Mouse (Mus musculus): ENCODE results near the gene Cd3g. TPM values are rescaled to one million over a fixed set of nuclear protein-coding genes. Genes with fewer than 3 reads are reported as not detected.

Gene Cd3g
- polyA plus RNA-seq, 1 experiment from 2014 or later = 0.25 TPM

DNA sequence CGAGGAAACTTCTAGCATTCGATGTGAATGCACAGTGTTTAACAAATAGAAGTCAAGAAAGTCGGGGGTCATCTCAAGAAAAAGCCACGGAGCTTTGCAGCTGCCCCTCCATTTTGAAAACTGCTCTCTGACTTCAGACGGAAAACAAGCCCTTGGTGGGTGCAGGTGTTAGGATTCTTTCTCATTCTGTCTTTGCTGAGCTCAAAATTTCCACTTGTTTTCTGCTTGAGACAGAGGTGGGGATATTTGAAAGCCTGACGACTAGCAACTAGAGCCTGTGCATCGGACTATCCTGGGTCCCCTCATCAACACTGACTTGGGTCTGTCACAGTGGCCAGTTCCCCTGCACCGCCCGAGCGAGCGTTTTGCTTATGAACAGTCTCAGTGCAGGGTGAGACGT, 27.2 kb upstream of the Cd3g start:
- H3K27me3 ChIP-seq (replicated peaks) = no peaks in the 10 kb centered on the region
- no peak overlapping the region for H3K9ac ChIP-seq
- H3K4me2 ChIP-seq (replicated peaks) = no peak overlapping the region
- 79% methylated on average over 12 of the region's 12 CpGs for WGBS
- no peaks in the 10 kb centered on the region for H3K4me1 ChIP-seq
- H3K4me3 ChIP-seq = no peak overlapping the region
- H3K27ac ChIP-seq = no peak overlapping the region
- no peaks in the 10 kb centered on the region for H3K36me3 ChIP-seq
- no peak for ATAC-seq (ENCODE audit: low FRiP score, low read depth)
- no peaks in the 10 kb centered on the region for H3K9me3 ChIP-seq

GRCm38 (mm10) chr9:45000249-45000648, 20.0 kb upstream of the Cd3g start:
- no peaks in the 10 kb centered on the region for H3K9me3 ChIP-seq
- H3K27me3 ChIP-seq (replicated peaks) = no peaks in the 10 kb centered on the region
- H3K4me1 ChIP-seq = no peaks in the 10 kb centered on the region
- ATAC-seq (ENCODE audit: low FRiP score, low read depth) = no peak
- H3K27ac ChIP-seq = no peak overlapping the region
- H3K9ac ChIP-seq = no peak overlapping the region
- H3K36me3 ChIP-seq = no peaks in the 10 kb centered on the region
- WGBS = 71% methylated on average over 3 of the region's 3 CpGs
- no peak overlapping the region for H3K4me2 ChIP-seq (replicated peaks)
- no peak overlapping the region for H3K4me3 ChIP-seq

GRCm38 (mm10) chr9:44999776-45000175, 19.5 kb upstream of the Cd3g start:
- Histone ChIP-seq H3K4me3 (no peak overlapping the region), H3K9ac (no peak overlapping the region), H3K27ac (no peak overlapping the region), H3K36me3 (no peaks in the 10 kb centered on the region), H3K4me2 (replicated peaks) (no peak overlapping the region), H3K9me3 (no peaks in the 10 kb centered on the region), H3K4me1 (no peaks in the 10 kb centered on the region), H3K27me3 (replicated peaks) (no peaks in the 10 kb centered on the region)
- WGBS = 77% methylated on average over 5 of the region's 5 CpGs
- no peak for ATAC-seq (ENCODE audit: low FRiP score, low read depth)

GRCm38 (mm10) chr9:44999171-44999570, 18.9 kb upstream of the Cd3g start:
- Histone ChIP-seq H3K9ac (no peak overlapping the region), H3K4me1 (no peaks in the 10 kb centered on the region), H3K4me3 (no peak overlapping the region), H3K27me3 (replicated peaks) (no peaks in the 10 kb centered on the region), H3K4me2 (replicated peaks) (no peak overlapping the region), H3K27ac (no peak overlapping the region), H3K36me3 (no peaks in the 10 kb centered on the region), H3K9me3 (no peaks in the 10 kb centered on the region)
- ATAC-seq (ENCODE audit: low FRiP score, low read depth) = no peak
- WGBS = 66% methylated on average over 6 of the region's 6 CpGs

DNA sequence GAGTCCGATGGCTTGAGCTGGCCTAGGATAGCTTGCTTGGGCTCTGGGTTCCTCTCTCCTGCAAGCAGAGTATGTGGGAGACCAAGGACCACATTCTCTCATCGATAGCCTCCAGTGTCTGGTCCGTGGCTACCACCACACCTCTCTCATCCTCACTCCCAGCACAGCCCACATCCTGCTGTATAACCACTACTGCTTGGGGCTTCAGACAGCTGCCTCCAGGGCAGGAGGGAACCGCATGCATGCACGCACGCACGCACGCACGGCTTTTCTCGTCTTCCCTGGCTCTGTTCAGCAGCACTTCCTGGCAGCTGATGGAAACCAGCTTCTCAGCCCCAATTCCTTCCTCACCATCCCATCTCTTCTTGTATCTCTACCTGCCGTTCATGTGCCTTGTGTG, 17.9 kb upstream of the Cd3g start:
- no peak for ATAC-seq (ENCODE audit: low FRiP score, low read depth)
- no peak overlapping the region for H3K9ac ChIP-seq
- H3K36me3 ChIP-seq = no peaks in the 10 kb centered on the region
- no peaks in the 10 kb centered on the region for H3K27me3 ChIP-seq (replicated peaks)
- no peaks in the 10 kb centered on the region for H3K9me3 ChIP-seq
- no peak overlapping the region for H3K4me3 ChIP-seq
- no peak overlapping the region for H3K27ac ChIP-seq
- no peaks in the 10 kb centered on the region for H3K4me1 ChIP-seq
- 82% methylated on average over 11 of the region's 11 CpGs for WGBS
- no peak overlapping the region for H3K4me2 ChIP-seq (replicated peaks)

DNA sequence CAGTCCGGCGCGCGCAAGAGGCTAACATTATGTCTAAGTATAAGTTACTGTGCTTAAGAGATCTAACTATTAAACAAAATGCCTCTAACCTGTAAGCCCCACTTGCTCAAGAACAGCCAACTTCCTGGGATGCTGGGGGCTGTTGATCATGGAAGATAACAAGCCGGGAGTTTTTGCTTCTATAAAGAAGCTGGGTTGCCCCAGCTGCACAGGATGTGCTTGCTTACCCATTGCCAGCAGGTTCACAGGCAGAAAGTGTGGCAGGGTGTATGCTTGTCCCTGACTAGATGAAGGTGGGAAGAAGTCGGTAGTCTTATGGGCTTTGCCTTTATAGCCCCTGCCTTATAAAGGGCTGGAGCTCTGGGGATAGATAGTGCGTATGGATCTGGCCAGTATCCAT, 16.4 kb upstream of the Cd3g start:
- no peak for ATAC-seq (ENCODE audit: low FRiP score, low read depth)
- Histone ChIP-seq H3K4me3 (no peak overlapping the region), H3K4me2 (replicated peaks) (no peak overlapping the region), H3K9ac (no peak overlapping the region), H3K9me3 (no peaks in the 10 kb centered on the region), H3K4me1 (no peaks in the 10 kb centered on the region), H3K36me3 (no peaks in the 10 kb centered on the region), H3K27me3 (replicated peaks) (no peaks in the 10 kb centered on the region), H3K27ac (no peak overlapping the region)
- WGBS = 95% methylated on average over 7 of the region's 7 CpGs

DNA sequence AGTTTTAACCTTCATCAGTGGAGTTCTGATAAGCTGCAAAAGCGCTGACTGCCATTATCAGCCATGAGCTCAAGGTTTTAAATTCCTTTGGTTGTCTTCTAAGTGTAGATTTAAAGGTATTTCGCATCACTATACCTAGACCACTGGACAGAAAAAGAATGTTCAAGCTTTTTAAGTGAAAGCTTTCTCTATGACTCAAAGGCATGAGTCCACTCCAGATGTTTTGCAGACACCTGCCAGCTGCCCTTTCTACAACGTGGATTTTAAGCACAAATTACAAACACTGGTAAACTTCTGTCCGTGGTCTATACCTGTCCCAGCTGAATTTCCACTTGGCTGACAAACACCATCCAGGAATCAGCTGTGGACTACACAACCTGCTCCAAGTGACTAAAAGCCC, 14.7 kb upstream of the Cd3g start:
- Histone ChIP-seq H3K9ac (no peak overlapping the region), H3K27ac (no peak overlapping the region), H3K9me3 (no peaks in the 10 kb centered on the region), H3K36me3 (no peaks in the 10 kb centered on the region), H3K4me2 (replicated peaks) (no peak overlapping the region), H3K27me3 (replicated peaks) (no peaks in the 10 kb centered on the region), H3K4me3 (no peak overlapping the region), H3K4me1 (no peaks in the 10 kb centered on the region)
- 81% methylated on average over 4 of the region's 4 CpGs for WGBS
- no peak for ATAC-seq (ENCODE audit: low FRiP score, low read depth)

GRCm38 (mm10) chr9:44993268-44993667, 13.0 kb upstream of the Cd3g start:
- no peaks in the 10 kb centered on the region for H3K9me3 ChIP-seq
- no peak for ATAC-seq (ENCODE audit: low FRiP score, low read depth)
- no peaks in the 10 kb centered on the region for H3K4me1 ChIP-seq
- no peak overlapping the region for H3K9ac ChIP-seq
- WGBS = 93% methylated on average over 2 of the region's 2 CpGs
- H3K4me2 ChIP-seq (replicated peaks) = no peak overlapping the region
- no peaks in the 10 kb centered on the region for H3K36me3 ChIP-seq
- H3K27me3 ChIP-seq (replicated peaks) = no peaks in the 10 kb centered on the region
- H3K27ac ChIP-seq = no peak overlapping the region
- no peak overlapping the region for H3K4me3 ChIP-seq

DNA sequence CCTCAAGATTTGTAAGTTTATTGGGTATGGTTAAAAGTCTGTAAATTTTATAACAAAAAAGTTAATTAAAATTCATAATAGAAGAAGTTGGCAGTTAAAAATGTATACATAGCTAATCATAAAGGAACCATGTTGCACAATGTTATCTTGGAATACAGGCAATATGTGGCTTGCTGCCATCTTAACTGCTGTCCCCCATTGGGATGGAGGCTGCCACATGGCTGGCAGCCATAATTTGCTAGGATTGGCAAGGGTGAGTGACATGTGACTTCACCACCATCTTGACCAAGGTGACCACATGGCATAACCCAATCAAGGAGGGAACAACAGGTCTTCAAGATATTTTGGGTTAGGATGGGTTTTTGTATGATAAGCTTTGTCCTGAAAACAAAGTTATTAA, 12.0 kb upstream of the Cd3g start:
- Histone ChIP-seq H3K27ac (no peak overlapping the region), H3K4me3 (no peak overlapping the region), H3K4me1 (no peaks in the 10 kb centered on the region), H3K4me2 (replicated peaks) (no peak overlapping the region), H3K9ac (no peak overlapping the region), H3K27me3 (replicated peaks) (no peaks in the 10 kb centered on the region), H3K36me3 (no peaks in the 10 kb centered on the region), H3K9me3 (no peaks in the 10 kb centered on the region)
- ATAC-seq (ENCODE audit: low FRiP score, low read depth) = no peak

DNA sequence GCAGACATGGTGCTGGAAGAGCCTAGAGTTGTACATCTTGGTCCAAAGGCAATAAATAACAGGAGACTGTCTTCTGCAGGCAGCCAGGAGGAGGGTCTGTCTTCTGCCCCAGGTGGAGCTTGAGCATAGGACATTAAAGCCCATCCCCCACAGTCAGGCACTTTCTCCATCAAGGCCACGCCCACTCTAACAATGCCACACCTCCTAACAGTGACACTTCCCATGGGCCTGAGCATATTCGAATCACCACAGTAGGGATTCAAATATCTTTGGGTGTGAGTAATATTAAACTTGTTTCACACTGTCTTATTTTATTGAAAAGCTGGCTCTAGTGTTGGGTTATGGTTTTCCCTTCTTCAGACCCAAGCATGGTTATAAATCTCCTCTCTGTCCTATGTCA, 11.6 kb upstream of the Cd3g start:
- no peak for ATAC-seq (ENCODE audit: low FRiP score, low read depth)
- no peaks in the 10 kb centered on the region for H3K4me1 ChIP-seq
- WGBS = 76% methylated on average over 2 of the region's 2 CpGs
- H3K9ac ChIP-seq = no peak overlapping the region
- H3K27ac ChIP-seq = no peak overlapping the region
- no peak overlapping the region for H3K4me3 ChIP-seq
- H3K36me3 ChIP-seq = no peaks in the 10 kb centered on the region
- H3K9me3 ChIP-seq = no peaks in the 10 kb centered on the region
- H3K4me2 ChIP-seq (replicated peaks) = no peak overlapping the region
- H3K27me3 ChIP-seq (replicated peaks) = no peaks in the 10 kb centered on the region

- no peaks in the 10 kb centered on the region for H3K27me3 ChIP-seq (replicated peaks)
- no peak overlapping the region for H3K27ac ChIP-seq
- no peak overlapping the region for H3K4me3 ChIP-seq
- no peak overlapping the region for H3K9ac ChIP-seq
- WGBS = 77% methylated on average over 5 of the region's 5 CpGs
- H3K36me3 ChIP-seq = no peaks in the 10 kb centered on the region
- no peaks in the 10 kb centered on the region for H3K4me1 ChIP-seq
- no peak overlapping the region for H3K4me2 ChIP-seq (replicated peaks)
- no peaks in the 10 kb centered on the region for H3K9me3 ChIP-seq
- no peak for ATAC-seq (ENCODE audit: low FRiP score, low read depth)
These were observed 6.7 kb upstream of the Cd3g start for GRCm38 (mm10) chr9:44986976-44987375.

DNA sequence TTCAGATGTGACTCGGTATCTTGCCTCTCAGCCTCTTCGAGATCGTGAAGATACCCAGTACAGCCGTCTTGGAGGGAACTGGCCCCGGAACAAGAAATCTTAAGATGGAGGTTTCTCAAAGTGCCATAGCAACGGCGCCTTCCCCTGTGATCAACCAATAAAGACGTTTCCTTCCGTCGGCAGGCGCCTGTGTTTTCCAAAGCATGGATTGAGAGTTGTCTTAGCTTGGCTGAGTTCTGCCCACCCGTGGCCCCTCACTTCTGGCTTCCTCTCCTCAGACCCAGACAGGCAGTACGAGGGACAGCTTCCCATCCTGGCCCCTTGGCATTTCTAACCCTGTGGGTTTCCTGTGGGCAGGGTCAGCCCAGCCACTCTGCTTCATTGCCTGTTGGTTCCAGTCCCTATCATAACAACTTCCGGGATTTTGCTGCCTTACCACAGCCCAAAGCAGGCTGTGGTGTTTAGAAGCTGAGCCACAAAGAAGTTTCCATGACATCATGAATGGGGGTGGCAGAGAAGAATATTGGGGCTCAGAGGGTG, 6.1 kb upstream of the Cd3g start:
- Histone ChIP-seq H3K9ac (no peak overlapping the region), H3K9me3 (no peaks in the 10 kb centered on the region), H3K27ac (no peak overlapping the region), H3K4me3 (no peak overlapping the region), H3K4me1 (no peaks in the 10 kb centered on the region), H3K4me2 (replicated peaks) (no peak overlapping the region), H3K27me3 (replicated peaks) (no peaks in the 10 kb centered on the region), H3K36me3 (no peaks in the 10 kb centered on the region)
- WGBS = 68% methylated on average over 14 of the region's 14 CpGs
- ATAC-seq (ENCODE audit: low FRiP score, low read depth) = no peak

DNA sequence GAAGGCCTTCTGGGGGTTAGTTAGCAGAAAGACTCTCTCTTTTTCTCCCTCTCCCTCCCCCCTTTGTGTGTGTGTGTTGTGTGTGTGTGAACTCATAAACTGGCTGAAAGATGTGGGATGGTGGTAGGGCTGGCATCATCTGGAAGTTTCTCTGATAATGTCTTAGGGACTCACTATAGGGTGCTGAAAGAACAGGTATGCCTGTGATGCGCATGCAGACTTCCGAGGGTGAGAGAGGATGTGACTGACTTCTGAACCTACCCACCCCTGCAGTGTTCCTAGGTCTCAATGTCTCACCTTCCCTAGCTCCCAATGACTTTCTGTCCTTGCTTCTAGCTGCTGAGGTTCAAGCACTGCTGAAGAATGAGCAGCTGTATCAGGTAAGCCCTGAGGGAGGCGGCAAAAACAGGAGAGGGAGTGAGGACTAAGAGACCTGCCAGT, 5.5 kb upstream of the Cd3g start:
- H3K4me2 ChIP-seq (replicated peaks) = no peak overlapping the region
- H3K27ac ChIP-seq = no peak overlapping the region
- H3K36me3 ChIP-seq = no peaks in the 10 kb centered on the region
- ATAC-seq (ENCODE audit: low FRiP score, low read depth) = no peak
- no peak overlapping the region for H3K4me3 ChIP-seq
- H3K27me3 ChIP-seq (replicated peaks) = no peaks in the 10 kb centered on the region
- 84% methylated on average over 3 of the region's 3 CpGs for WGBS
- no peaks in the 10 kb centered on the region for H3K4me1 ChIP-seq
- H3K9ac ChIP-seq = no peak overlapping the region
- no peaks in the 10 kb centered on the region for H3K9me3 ChIP-seq
